Mouse (Mus musculus): ENCODE results near the gene Wfdc10. TPM values are rescaled to one million over a fixed set of nuclear protein-coding genes. Genes with fewer than 3 reads are reported as not detected.

The Wfdc10 gene
- total RNA-seq, 2 experiments from 2014 or later, result not detected

DNA sequence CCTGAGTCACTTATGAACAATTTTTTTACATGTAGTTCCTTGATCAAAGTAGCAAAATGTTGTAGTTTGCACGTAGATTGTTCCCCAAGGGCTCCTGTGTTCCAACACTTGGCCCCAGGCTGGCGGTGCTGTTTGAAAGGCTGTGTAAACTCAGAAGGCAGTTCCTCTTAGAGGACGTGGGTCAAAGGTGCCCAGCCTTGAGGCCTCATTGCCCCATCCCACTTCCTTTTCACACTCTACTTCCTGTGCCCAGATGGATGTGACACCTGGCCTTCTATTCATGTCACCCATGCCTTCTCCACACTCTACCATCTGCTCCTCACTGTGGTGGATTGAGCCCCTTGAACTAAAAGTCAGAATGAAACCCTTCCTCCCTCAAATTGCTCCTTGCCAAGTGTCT is 24.1 kb downstream of the Wfdc10 start:
- intact Hi-C loops (cut with DNase I), result loop anchor here (5.0 kb wide), 1 partner anchor 47 kb away; no protein-coding TSS in a partner anchor
- no peak for DNase-seq (ENCODE audit: extremely low spot score in 1 of 2, low spot score in 2 of 2)

GRCm38 (mm10) chr2:164684807-164685206 is 29.0 kb downstream of the Wfdc10 start, which contains the start of gene Wfdc13:
TSS of gene Wfdc13 (plus strand) at chr2:164685107.
- no peak for DNase-seq (ENCODE audit: extremely low spot score in 1 of 2, low spot score in 2 of 2)
- intact Hi-C loops (cut with DNase I), result no loop called here

- intact Hi-C loops (cut with DNase I), result no loop called here
These were observed 42.4 kb downstream of the Wfdc10 start, which contains the start of gene Spint4 for GRCm38 (mm10) chr2:164698201-164698600. TSS of gene Spint4 (plus strand) at chr2:164698501.

GRCm38 (mm10) chr2:164700959-164701358 is 45.1 kb downstream of the Wfdc10 start:
- no peak for DNase-seq (ENCODE audit: extremely low spot score in 1 of 2, low spot score in 2 of 2)
- intact Hi-C loops (cut with DNase I), result no loop called here

More at GRCm38 (mm10) chr2:164698201-164698600, 42.4 kb downstream of the Wfdc10 start, which contains the start of gene Spint4:
- DNase-seq (ENCODE audit: extremely low spot score in 1 of 2, low spot score in 2 of 2), result no peak

DNA sequence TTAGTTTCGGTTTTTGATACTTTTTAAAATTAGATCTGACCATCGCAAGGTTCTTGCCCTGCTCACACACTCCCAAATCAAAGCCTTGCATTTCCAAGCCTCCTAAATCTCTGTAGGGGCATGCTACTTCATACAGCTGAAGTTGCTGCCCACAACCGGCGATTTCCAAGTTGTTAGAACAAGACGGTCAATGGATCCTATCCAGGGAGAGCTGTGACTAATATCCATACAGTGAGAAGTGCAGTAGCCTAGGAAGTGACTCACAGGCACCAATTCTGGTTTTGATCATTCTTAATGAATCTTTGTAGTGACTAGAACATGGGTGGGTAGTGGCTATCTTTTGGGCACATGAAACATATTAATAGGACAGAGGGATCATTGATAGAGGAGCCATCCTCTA is 45.9 kb downstream of the Wfdc10 start:
- no peak for DNase-seq (ENCODE audit: extremely low spot score in 1 of 2, low spot score in 2 of 2)
- intact Hi-C loops (cut with DNase I), result no loop called here

- DNase-seq (ENCODE audit: extremely low spot score in 1 of 2, low spot score in 2 of 2), result no peak
- intact Hi-C loops (cut with DNase I), result no loop called here
These were observed 48.4 kb downstream of the Wfdc10 start for GRCm38 (mm10) chr2:164704235-164704634.

DNA sequence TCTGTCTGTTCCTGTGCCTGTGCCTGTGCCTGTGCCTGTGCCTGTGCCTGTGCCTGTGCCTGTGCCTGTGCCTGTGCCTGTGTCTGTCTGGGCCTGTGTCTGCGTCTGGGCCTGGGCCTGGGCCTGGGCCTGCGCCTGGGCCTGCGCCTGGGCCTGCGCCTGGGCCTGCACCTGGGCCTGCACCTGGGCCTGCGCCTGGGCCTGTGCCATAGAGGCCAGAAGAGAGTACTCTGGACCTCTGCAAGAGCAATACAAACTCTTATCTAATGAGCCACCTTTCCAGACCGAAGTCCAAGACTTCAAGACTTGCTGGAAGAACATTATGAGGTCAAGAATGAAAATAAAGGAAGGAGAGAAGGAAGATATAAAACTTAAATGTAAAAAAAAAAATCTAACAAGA is 49.5 kb downstream of the Wfdc10 start:
- intact Hi-C loops (cut with DNase I), result no loop called here
- no peak for DNase-seq (ENCODE audit: extremely low spot score in 1 of 2, low spot score in 2 of 2)

- intact Hi-C loops (cut with DNase I), result no loop called here
These were observed 50.1 kb downstream of the Wfdc10 start for GRCm38 (mm10) chr2:164705991-164706390.

More at GRCm38 (mm10) chr2:164705991-164706390, 50.1 kb downstream of the Wfdc10 start:
- no peak for DNase-seq (ENCODE audit: extremely low spot score in 1 of 2, low spot score in 2 of 2)

Other genes starting within 250 kb of the Wfdc10 start
- 10 to 100 TPM; 35.9 to 56.8 TPM for gene Sdc4, start 212.2 kb upstream of the Wfdc10 start, total RNA-seq (2021)
- gene Sys1, start 199.1 kb upstream of the Wfdc10 start, total RNA-seq (2021), result 10 to 100 TPM; 40.9 to 41.8 TPM
- gene Gm20458, start 195.1 kb upstream of the Wfdc10 start, total RNA-seq (2021), result 1 to 10 TPM; 2.2 to 6.0 TPM
- not detected for gene Trp53tg5, start 182.3 kb upstream of the Wfdc10 start, total RNA-seq (2021)
- gene Dbndd2, start 169.9 kb upstream of the Wfdc10 start, total RNA-seq (2021), result 10 to 100 TPM; 75.5 to 77.3 TPM
- gene Pigt, start 158.5 kb upstream of the Wfdc10 start, total RNA-seq (2021), result 100 to 1,000 TPM; 119 to 124 TPM
- gene Wfdc2, start 93.6 kb upstream of the Wfdc10 start, total RNA-seq (2021), result under 1 TPM in 1 of 2 experiments, not detected in 1; 0.84 TPM
- not detected for gene Spint3, start 82.6 kb upstream of the Wfdc10 start, total RNA-seq (2021)
- gene Wfdc6a, start 70.6 kb upstream of the Wfdc10 start, total RNA-seq (2021), result 1 to 10 TPM in 1 of 2 experiments, under 1 TPM in 1; 0.47 to 1.7 TPM
- gene Eppin, start 62.5 kb upstream of the Wfdc10 start, total RNA-seq (2021), result not detected
- gene Wfdc6b, start 42.5 kb upstream of the Wfdc10 start, total RNA-seq (2021), result not detected
- gene Wfdc8, start 42.4 kb upstream of the Wfdc10 start, total RNA-seq (2021), result not detected
- not detected for gene Wfdc16, start 17.2 kb upstream of the Wfdc10 start, total RNA-seq (2021)
- not detected for gene Wfdc9, start 537 bp downstream of the Wfdc10 start, total RNA-seq (2021)
- gene Wfdc11, start 18.0 kb downstream of the Wfdc10 start, total RNA-seq (2021), result not detected
- gene Wfdc13, start 29.1 kb downstream of the Wfdc10 start, total RNA-seq (2021), result not detected
- not detected for gene Spint4, start 42.5 kb downstream of the Wfdc10 start, total RNA-seq (2021)
- not detected for gene Spint5, start 59.3 kb downstream of the Wfdc10 start, total RNA-seq (2021)
- gene Wfdc3, start 89.9 kb downstream of the Wfdc10 start, total RNA-seq (2021), result 1 to 10 TPM in 1 of 2 experiments, under 1 TPM in 1; 0.94 to 1.1 TPM
- 10 to 100 TPM; 32.7 to 34.1 TPM for gene Dnttip1, start 89.9 kb downstream of the Wfdc10 start, total RNA-seq (2021)
- gene Ube2c, start 113.9 kb downstream of the Wfdc10 start, total RNA-seq (2021), result 1 to 10 TPM; 4.1 to 6.4 TPM
- gene Tnnc2, start 123.9 kb downstream of the Wfdc10 start, total RNA-seq (2021), result not detected
- 10 to 100 TPM; 48.1 to 49.2 TPM for gene Snx21, start 129.8 kb downstream of the Wfdc10 start, total RNA-seq (2021)
- 10 to 100 TPM; 22.1 to 30.0 TPM for gene Acot8, start 148.8 kb downstream of the Wfdc10 start, total RNA-seq (2021)
- gene Zswim3, start 149.1 kb downstream of the Wfdc10 start, total RNA-seq (2021), result 1 to 10 TPM; 8.9 to 9.0 TPM
- gene Zswim1, start 166.6 kb downstream of the Wfdc10 start, total RNA-seq (2021), result 10 to 100 TPM; 19.6 to 20.3 TPM
- under 1 TPM in 1 of 2 experiments, not detected in 1; 0.58 TPM for gene Spata25, start 172.5 kb downstream of the Wfdc10 start, total RNA-seq (2021)
- 10 to 100 TPM; 77.5 to 78.8 TPM for gene Ctsa, start 176.8 kb downstream of the Wfdc10 start, total RNA-seq (2021)
- 1 to 10 TPM; 5.4 to 6.7 TPM for gene Neurl2, start 177.4 kb downstream of the Wfdc10 start, total RNA-seq (2021)
- gene Pltp, start 201.7 kb downstream of the Wfdc10 start, total RNA-seq (2021), result 10 to 100 TPM; 63.8 to 79.4 TPM
- 10 to 100 TPM; 41.4 to 45.9 TPM for gene Pcif1, start 223.3 kb downstream of the Wfdc10 start, total RNA-seq (2021)